Mouse (Mus musculus): Measurements from ENCODE around the gene Tkfc.

DNA sequence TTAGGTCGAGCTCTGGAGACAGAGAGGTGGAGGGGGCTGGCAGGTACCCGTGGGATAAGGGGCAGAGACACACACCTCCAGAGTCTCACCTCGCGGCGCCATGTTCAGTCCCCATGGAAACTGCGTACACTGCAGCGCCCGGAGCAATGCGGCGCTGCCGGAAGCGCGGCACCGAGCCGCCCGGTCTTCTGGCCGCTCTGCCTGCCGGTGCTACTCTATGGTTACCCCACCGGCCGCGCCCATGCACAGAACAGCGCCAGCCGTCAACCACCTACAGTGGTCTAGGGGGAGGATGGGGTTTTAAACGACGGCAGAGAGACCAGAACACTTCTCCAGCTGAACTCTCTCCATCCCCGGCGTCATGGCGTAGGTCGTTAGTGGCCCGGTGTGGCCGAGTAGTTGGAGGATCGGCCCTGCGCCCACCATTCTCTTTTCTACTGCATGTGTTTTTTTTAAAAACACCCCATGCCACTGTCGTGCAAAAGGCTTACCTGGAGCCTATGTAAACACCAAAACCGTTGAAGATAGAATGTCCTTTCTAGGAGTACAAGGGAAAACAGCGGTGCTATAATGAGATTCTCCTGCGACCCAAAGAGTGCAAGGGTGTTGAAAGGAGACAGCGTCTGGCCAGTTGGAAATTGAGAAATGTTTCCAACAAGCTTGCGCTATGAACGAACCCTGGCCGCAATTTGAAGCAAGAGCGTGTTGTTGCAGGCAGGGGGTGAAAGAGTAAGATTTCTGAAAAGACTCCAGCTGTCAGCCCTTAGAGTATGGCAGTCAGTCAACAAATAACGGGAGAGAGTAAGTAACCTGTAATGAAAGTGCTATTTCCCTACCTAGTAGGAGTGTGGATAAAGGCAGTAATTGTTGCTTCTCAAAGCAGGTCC is 49.6 kb downstream of the Tkfc start, which contains the start of gene Tmem216:
- TF ChIP-seq CTCF (IDR thresholded peaks at IDR 0.05; ENCODE audit: low read depth) (peak; percentile 35), EP300 (optimal IDR thresholded peaks at IDR 0.05) (no peak)
